ENCODE assay signal across 9 mouse cellular contexts in the genomic region with DNA sequence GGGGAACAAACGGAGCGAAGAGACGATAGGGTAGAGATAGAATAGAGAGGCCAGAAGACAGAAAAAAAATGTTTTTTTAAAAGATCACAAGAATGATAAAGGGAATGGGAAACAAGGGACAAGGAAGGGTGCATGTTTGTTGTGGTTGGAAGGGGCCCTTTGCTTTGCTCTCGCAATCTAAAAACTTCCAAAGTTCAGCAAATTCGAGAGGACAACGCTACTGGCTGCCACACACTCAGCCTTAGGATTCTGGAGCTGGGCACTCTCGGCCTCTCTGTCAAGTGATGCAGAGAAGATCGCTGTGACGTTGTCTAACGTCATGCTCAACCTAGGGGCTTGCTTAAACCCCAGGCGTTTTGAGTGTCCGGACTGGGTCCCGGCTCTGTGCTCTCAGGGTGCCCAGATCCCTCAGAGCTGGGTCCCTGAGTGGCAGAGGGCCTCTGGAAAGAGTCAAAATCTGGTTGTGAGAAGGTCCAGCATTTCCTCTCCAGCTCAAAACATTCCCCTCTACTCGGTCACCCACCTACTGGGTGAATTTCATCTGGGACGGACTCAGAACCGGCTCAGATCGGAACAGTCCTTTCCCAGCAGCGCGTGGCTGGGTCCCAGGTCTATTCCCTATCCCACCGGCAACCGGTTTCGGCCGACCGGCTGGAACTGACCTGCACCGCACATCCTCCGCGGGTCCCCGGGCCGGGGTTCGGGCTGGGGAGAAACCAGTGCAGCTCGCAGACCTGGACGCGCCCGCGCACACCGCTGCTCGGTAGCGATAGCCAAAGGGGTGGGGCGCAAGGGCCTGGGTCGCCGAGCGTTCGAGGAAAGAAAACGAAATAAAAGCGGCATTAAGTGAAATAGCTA. TPM values are rescaled to one million over a fixed set of nuclear protein-coding genes. Genes with fewer than 3 reads are reported as not detected.
DNase-seq lines count a peak whose midpoint lies in the region; ATAC-seq lines count a peak whose summit lies in the region.
"Had no signal": no experiment of that assay in that cellular context is flagged by ENCODE, and none has a peak within 500 bp of the region (broad histone marks: within the 10 kb centered on the region; RNA-seq: fewer than 3 reads in every experiment).

No protein-coding gene starts in this region.

- peaks cover 94% of the 10 kb centered on the region for H3K27me3 ChIP-seq in heart, embryonic 12.5 days (replicated peaks)
- peaks cover 99% of the 10 kb centered on the region for H3K27me3 ChIP-seq in heart, embryonic 15.5 days
- H3K27me3 ChIP-seq in limb, embryonic 11.5 days (ENCODE audit: control insufficient read depth, insufficient read depth, low read length): peaks cover 96% of the 10 kb centered on the region
- H3K27me3 ChIP-seq in stomach, embryonic 14.5 days (ENCODE audit: control insufficient read depth, insufficient read depth, low read length): peaks cover 90% of the 10 kb centered on the region

- no peak for ATAC-seq in heart, embryonic 12.5 days (ENCODE audit: insufficient number of reproducible peaks, low FRiP score)
- ATAC-seq in heart, embryonic 15.5 days (replicated peaks; ENCODE audit: insufficient number of reproducible peaks, insufficient read depth, low FRiP score, low read depth): no peak
- ATAC-seq in limb, embryonic 11.5 days (ENCODE audit: insufficient number of reproducible peaks, low FRiP score, low TSS enrichment, low read depth): no peak
- no peak for ATAC-seq in stomach, embryonic 14.5 days (ENCODE audit: insufficient number of reproducible peaks, insufficient read depth, low FRiP score, low read depth)
- ATAC-seq in erythroblast, adult 5-6 weeks (replicated peaks; ENCODE audit: low FRiP score, poor library complexity, severe bottlenecking): no peak

- 1% methylated on average over 45 of the region's 45 CpGs for WGBS in heart, embryonic 12.5 days
- 1% methylated on average over 45 of the region's 45 CpGs for WGBS in heart, embryonic 15.5 days
- under 1% methylated on average over 45 of the region's 45 CpGs for WGBS in limb, embryonic 11.5 days
- WGBS in stomach, embryonic 14.5 days: 1% methylated on average over 45 of the region's 45 CpGs

- H3K9ac ChIP-seq in heart, embryonic 12.5 days: no peak overlapping the region
- no peak overlapping the region for H3K9ac ChIP-seq in heart, embryonic 15.5 days
- H3K9ac ChIP-seq in limb, embryonic 11.5 days (ENCODE audit: low read length): no peak overlapping the region
- no peak overlapping the region for H3K9ac ChIP-seq in stomach, embryonic 14.5 days (replicated peaks; ENCODE audit: low read depth, low read length)

- H3K9me3 ChIP-seq in heart, embryonic 12.5 days (replicated peaks): peaks cover 9% of the 10 kb centered on the region
- H3K9me3 ChIP-seq in heart, embryonic 15.5 days (replicated peaks): no peaks in the 10 kb centered on the region
- H3K9me3 ChIP-seq in limb, embryonic 11.5 days (ENCODE audit: control insufficient read depth, low read length): no peaks in the 10 kb centered on the region; the same call in 1 of the 2 replicates
- peaks cover 9% of the 10 kb centered on the region; the same call in 1 of the 2 replicates for H3K9me3 ChIP-seq in stomach, embryonic 14.5 days (ENCODE audit: control insufficient read depth, low read depth, low read length)

- peak overlapping the region; percentile 36 for H3K4me3 ChIP-seq in heart, embryonic 12.5 days
- H3K4me3 ChIP-seq in heart, embryonic 15.5 days: peak overlapping the region; percentile 33
- H3K4me3 ChIP-seq in limb, embryonic 11.5 days (ENCODE audit: low read depth, low read length): peak overlapping the region; percentile 22; the same call in 1 of the 2 replicates
- peak overlapping the region; percentile 25 for H3K4me3 ChIP-seq in stomach, embryonic 14.5 days (ENCODE audit: low read depth, low read length)

- H3K36me3 ChIP-seq in heart, embryonic 12.5 days: no peaks in the 10 kb centered on the region
- no peaks in the 10 kb centered on the region for H3K36me3 ChIP-seq in heart, embryonic 15.5 days
- no peaks in the 10 kb centered on the region for H3K36me3 ChIP-seq in limb, embryonic 11.5 days (ENCODE audit: control insufficient read depth, insufficient read depth, low read length)
- H3K36me3 ChIP-seq in stomach, embryonic 14.5 days (ENCODE audit: control insufficient read depth, insufficient read depth, low read length): no peaks in the 10 kb centered on the region
- H3K36me3 ChIP-seq: G1E had no signal

- DNase-seq in heart, postnatal 25 days (ENCODE audit: low spot score): no peak
- DNase-seq in cerebellum, adult 8-10 months: peak; percentile 46
- DNase-seq in limb, embryonic 11.5 days (ENCODE audit: low spot score): peak; percentile 71
- no peak for DNase-seq in frontal cortex, postnatal 25 days (ENCODE audit: low spot score in 2 of 2)

- peaks cover 33% of the 10 kb centered on the region for H3K4me1 ChIP-seq in heart, embryonic 12.5 days (replicated peaks)
- peaks cover 38% of the 10 kb centered on the region for H3K4me1 ChIP-seq in heart, embryonic 15.5 days (replicated peaks)
- H3K4me1 ChIP-seq in limb, embryonic 11.5 days (ENCODE audit: control insufficient read depth, insufficient read depth, low read length): peaks cover 19% of the 10 kb centered on the region
- peaks cover 17% of the 10 kb centered on the region for H3K4me1 ChIP-seq in stomach, embryonic 14.5 days (ENCODE audit: control insufficient read depth, insufficient read depth, low read length)

- intact Hi-C loops in heart, postnatal 25 days (cut with DNase I): no loop called here

- H3K4me2 ChIP-seq in heart, embryonic 12.5 days: peak overlapping the region; percentile 63
- H3K4me2 ChIP-seq in heart, embryonic 15.5 days: peak overlapping the region; percentile 53
- peak overlapping the region; percentile 49 for H3K4me2 ChIP-seq in limb, embryonic 11.5 days (ENCODE audit: low read depth, severe bottlenecking)
- peak overlapping the region; percentile 43 for H3K4me2 ChIP-seq in stomach, embryonic 14.5 days (replicated peaks; ENCODE audit: low read depth, low read length)

- no peak overlapping the region for H3K27ac ChIP-seq in heart, embryonic 12.5 days (ENCODE audit: poor library complexity, severe bottlenecking)
- no peak overlapping the region for H3K27ac ChIP-seq in heart, embryonic 15.5 days
- H3K27ac ChIP-seq in limb, embryonic 11.5 days (replicated peaks; ENCODE audit: low read depth, low read length): no peak overlapping the region
- H3K27ac ChIP-seq in stomach, embryonic 14.5 days (ENCODE audit: low read length): no peak overlapping the region

RNA-seq across cellular contexts. Expression of a gene that starts 3.3 kb away (rescaled TPM):
- not detected in 2 replicates for polyA plus RNA-seq in heart, embryonic 12.5 days (2016; fragmentation: Nextera tagmentation; extraction: Ambion mirVana)
- total RNA-seq in heart, postnatal 25 days (2021): not detected
- 0.08 and 0.27 TPM in 2 replicates for polyA plus RNA-seq in heart, embryonic 15.5 days (2015; fragmentation: Nextera tagmentation; extraction: Ambion mirVana)
- polyA plus RNA-seq in limb, embryonic 11.5 days (2014; fragmentation: Nextera tagmentation; extraction: Ambion mirVana): not detected in 2 replicates
- polyA plus RNA-seq in stomach, embryonic 14.5 days (2014; fragmentation: Nextera tagmentation; extraction: Ambion mirVana): not detected in 2 replicates
- total RNA-seq in erythroblast, adult 5-6 weeks (2015; ENCODE audit: low replicate concordance): not detected in 2 replicates
- not detected in 2 replicates for total RNA-seq in erythroblast, adult 5-6 weeks (2017; ENCODE audit: low replicate concordance)
- total RNA-seq: G1E had no signal

RNA-seq across cellular contexts. Expression of a gene that starts 37.1 kb away (rescaled TPM):
- 513 and 525 TPM in 2 replicates for polyA plus RNA-seq in heart, embryonic 12.5 days (2016; fragmentation: Nextera tagmentation; extraction: Ambion mirVana)
- total RNA-seq in heart, postnatal 25 days (2021): 100 to 1,000 TPM; 138 to 153 TPM
- polyA plus RNA-seq in heart, embryonic 15.5 days (2015; fragmentation: Nextera tagmentation; extraction: Ambion mirVana): 392 and 425 TPM in 2 replicates
- polyA plus RNA-seq in limb, embryonic 11.5 days (2014; fragmentation: Nextera tagmentation; extraction: Ambion mirVana): 1,519 and 1,530 TPM in 2 replicates
- polyA plus RNA-seq in stomach, embryonic 14.5 days (2014; fragmentation: Nextera tagmentation; extraction: Ambion mirVana): 1,097 and 1,101 TPM in 2 replicates
- 384 and 435 TPM in 2 replicates for total RNA-seq in erythroblast, adult 5-6 weeks (2015; ENCODE audit: low replicate concordance)
- 473 and 516 TPM in 2 replicates for total RNA-seq in erythroblast, adult 5-6 weeks (2017; ENCODE audit: low replicate concordance)

RNA-seq across cellular contexts. Expression of a gene that starts 52.9 kb away (rescaled TPM):
- 2.6 TPM in 2 replicates for polyA plus RNA-seq in heart, embryonic 12.5 days (2016; fragmentation: Nextera tagmentation; extraction: Ambion mirVana)
- total RNA-seq in heart, postnatal 25 days (2021): 1 to 10 TPM; 5.1 to 6.0 TPM
- polyA plus RNA-seq in heart, embryonic 15.5 days (2015; fragmentation: Nextera tagmentation; extraction: Ambion mirVana): 9.1 and 9.5 TPM in 2 replicates
- 12.7 and 16.8 TPM in 2 replicates for polyA plus RNA-seq in limb, embryonic 11.5 days (2014; fragmentation: Nextera tagmentation; extraction: Ambion mirVana)
- polyA plus RNA-seq in stomach, embryonic 14.5 days (2014; fragmentation: Nextera tagmentation; extraction: Ambion mirVana): 2.8 and 3.7 TPM in 2 replicates
- not detected in 2 replicates for total RNA-seq in erythroblast, adult 5-6 weeks (2015; ENCODE audit: low replicate concordance)
- total RNA-seq in erythroblast, adult 5-6 weeks (2017; ENCODE audit: low replicate concordance): not detected in 2 replicates
- total RNA-seq: G1E had no signal
- polyA plus RNA-seq: G1E had no signal

Comparison
In these comparisons a context has a peak if more than half of its experiments do, and no peak if none do; other contexts are left out.
1. DNase-seq: peak in cerebellum, adult 8-10 months (single experiment) and limb, embryonic 11.5 days (single experiment); none in heart, postnatal 25 days (single experiment) and frontal cortex, postnatal 25 days (0 of 2).
2. Peak in every context shown above with its lines, with median percentiles within 50 percentile points of each other: H3K4me2 ChIP-seq and H3K4me3 ChIP-seq.